Mouse (Mus musculus): Measurements from ENCODE around the gene Ssh1. TPM values are rescaled to one million over a fixed set of nuclear protein-coding genes. Genes with fewer than 3 reads are reported as not detected.

Ssh1 gene
- total RNA-seq, 2 experiments from 2014 or later: 23.8 to 25.2 TPM

DNA sequence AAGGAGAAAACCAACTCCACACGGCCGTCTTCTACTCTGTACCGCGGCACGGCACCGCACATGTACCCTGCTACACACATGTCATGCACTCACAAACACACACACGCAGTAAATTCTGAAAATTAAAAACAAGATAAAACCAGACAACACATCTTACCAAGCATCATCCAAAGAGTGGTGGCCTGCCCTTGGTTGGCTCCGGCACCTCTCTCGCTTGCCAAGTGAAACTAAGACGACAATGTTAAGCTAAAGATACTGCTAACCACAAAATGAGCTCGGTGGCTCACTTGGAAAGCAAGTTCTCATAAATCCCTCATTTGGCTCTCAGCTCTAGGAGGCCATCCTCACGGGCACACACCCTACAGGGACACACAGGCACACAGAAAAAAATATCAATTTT lies 94.2 kb downstream of the Ssh1 start:
- DNase-seq (ENCODE audit: low spot score in 2 of 2): no peak

DNA sequence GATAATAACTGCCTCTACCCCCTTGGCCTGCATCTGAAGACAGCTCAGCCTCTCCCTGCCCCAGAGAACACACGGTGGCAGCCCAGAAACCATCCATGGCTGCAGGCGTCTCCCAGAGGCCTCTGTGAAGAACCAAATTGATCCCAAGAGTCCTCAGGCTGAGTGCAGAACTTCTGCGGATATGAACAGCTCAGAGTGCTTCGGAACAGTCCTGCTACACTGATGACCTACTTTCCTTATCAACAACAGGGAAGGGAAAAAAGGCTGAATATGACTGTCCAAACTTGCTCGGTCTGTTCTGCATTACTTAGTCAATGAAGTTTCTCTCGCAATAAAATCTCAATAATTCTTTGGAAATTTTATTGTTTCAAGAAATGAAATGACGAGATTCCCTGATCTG lies 101.7 kb downstream of the Ssh1 start:
- DNase-seq (ENCODE audit: low spot score in 2 of 2): no peak

GRCm38 (mm10) chr5:113890874-113891273 lies 102.8 kb downstream of the Ssh1 start:
- no peak for DNase-seq (ENCODE audit: low spot score in 2 of 2)

- no peak for DNase-seq (ENCODE audit: low spot score in 2 of 2)
Observed at GRCm38 (mm10) chr5:113889912-113890311, 103.8 kb downstream of the Ssh1 start.

DNA sequence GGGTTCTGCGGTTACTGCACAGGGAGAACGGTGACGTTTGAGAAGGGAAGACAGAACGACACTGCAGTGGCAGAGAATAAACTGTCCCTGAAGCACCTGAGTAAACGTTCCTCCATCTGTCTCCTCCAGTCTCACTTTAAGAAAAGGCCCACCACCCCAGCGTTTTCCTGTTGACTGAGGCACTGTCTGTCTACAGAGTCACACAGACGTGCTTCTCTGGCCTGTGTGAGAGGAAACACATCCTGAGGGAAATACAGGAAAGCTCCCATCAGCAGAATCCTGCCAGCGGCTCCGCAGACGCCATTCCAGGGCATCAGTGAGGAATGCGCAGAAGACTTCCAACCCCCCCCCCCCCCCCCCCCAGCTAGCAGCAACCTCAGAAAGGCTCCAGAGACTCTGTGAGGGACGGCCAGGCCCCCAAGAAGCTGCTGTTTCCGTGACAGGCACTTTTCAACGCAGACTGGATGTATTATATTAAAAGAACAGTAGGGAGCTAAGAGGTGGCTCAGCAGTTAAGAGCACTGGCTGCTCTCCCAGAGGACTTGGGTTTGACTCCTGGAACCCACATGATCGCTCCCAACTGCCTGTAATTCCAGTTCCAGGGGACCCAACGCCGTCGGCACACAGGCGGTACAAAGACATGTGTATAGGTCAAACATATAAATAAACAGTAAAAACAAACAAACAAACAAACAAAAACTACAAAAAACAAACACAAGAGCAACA lies 104.3 kb downstream of the Ssh1 start:
- DNase-seq (ENCODE audit: low spot score in 2 of 2): no peak

- DNase-seq (ENCODE audit: low spot score in 2 of 2): no peak
Observed at GRCm38 (mm10) chr5:113888186-113888795, 105.4 kb downstream of the Ssh1 start.

DNA sequence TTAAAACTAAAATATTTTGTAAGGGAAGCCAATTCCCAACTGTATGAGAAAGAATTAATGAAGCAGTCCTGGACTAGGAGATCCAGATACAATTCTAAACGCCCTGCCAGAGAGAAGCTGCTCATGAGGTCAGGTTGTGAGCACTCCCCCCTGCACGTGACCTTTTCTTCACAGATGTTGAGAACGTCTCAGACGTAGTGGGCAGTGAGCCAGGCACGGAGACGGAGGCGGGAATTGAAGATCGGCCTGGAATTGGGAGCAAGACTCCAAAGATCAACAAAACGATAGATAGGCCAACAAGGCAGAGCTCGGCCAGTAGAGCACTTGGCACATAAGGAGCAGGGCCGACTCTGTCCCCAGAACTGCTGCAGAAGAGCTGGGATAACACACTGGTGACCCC lies 106.6 kb downstream of the Ssh1 start:
- no peak for DNase-seq (ENCODE audit: low spot score in 2 of 2)

Other genes with a start within 250 kb of the Ssh1 start
- gene Sart3, start 221.4 kb downstream of the Ssh1 start, total RNA-seq (2021): 10 to 100 TPM; 35.0 to 37.5 TPM
- gene Iscu, start 221.1 kb downstream of the Ssh1 start, total RNA-seq (2021): 10 to 100 TPM; 89.1 to 98.0 TPM
- gene Tmem119, start 193.4 kb downstream of the Ssh1 start, total RNA-seq (2021): 10 to 100 TPM; 20.7 to 22.6 TPM
- gene Selplg, start 161.2 kb downstream of the Ssh1 start, total RNA-seq (2021): 10 to 100 TPM; 26.5 to 29.3 TPM
- 10 to 100 TPM; 87.9 to 94.2 TPM for gene Coro1c, start 85.1 kb downstream of the Ssh1 start, total RNA-seq (2021)
- gene Dao, start 9.8 kb upstream of the Ssh1 start, total RNA-seq (2021): not detected
- gene Usp30, start 71.6 kb upstream of the Ssh1 start, total RNA-seq (2021): 10 to 100 TPM; 31.3 to 34.7 TPM
- gene Svop, start 97.7 kb upstream of the Ssh1 start, total RNA-seq (2021): 100 to 1,000 TPM; 169 to 176 TPM
- 1 to 10 TPM; 3.5 to 5.6 TPM for gene Alkbh2, start 134.3 kb upstream of the Ssh1 start, total RNA-seq (2021)
- 1 to 10 TPM; 4.1 to 4.2 TPM for gene Ung, start 136.5 kb upstream of the Ssh1 start, total RNA-seq (2021)
- gene Acacb, start 152.6 kb upstream of the Ssh1 start, total RNA-seq (2021): 1 to 10 TPM; 6.5 to 7.1 TPM